Mouse (Mus musculus) left cerebral cortex, postnatal 14 days (tissue): ENCODE measurements around the gene Golgb1. TPM values are rescaled to one million over a fixed set of nuclear protein-coding genes. Genes with fewer than 3 reads are reported as not detected.
A peak's percentile ranks its signal among the peaks of the same experiment; 100 is the strongest.
"Not testable (repeated sequence)": the region's sequence is repeated elsewhere in the genome, so short reads cannot be mapped to it uniquely, and the experiment has no call there.

Experiments
- DNase-seq, 2 experiments: peaks; one replicate each; pipeline ENCODE4 v3.0.0; 2021 to 2022; ENCODE audit warnings: low spot score in 2 of 2, mixed read lengths in 1 of 2
- intact Hi-C: fragments of 180-260 bp; cut with DNase I; formaldehyde crosslinking; loops from one replicate; pipeline ENCODE4 v1.15.1; 2025
- long read RNA-seq, 2 experiments: library from polyadenylated mRNA; stranded (forward); transcript quantifications; one replicate each; pipeline ENCODE4 v2.0.0; 2021
- total RNA-seq, 2 experiments: library from RNA; stranded (reverse); gene quantifications; 2 replicates each; pipeline ENCODE4 v1.2.3; 2021

Gene Golgb1
- total RNA-seq = 10 to 100 TPM; 64.0 to 70.2 TPM
- long read RNA-seq, experiment 1, partial matches to known transcripts = 3 of 3 reads
- long read RNA-seq, experiment 1, other reads (novel, unspliced or antisense) = 0 of 3 reads
- long read RNA-seq, experiment 2, partial matches to known transcripts = 10 of 15 reads
- long read RNA-seq, experiment 2, other reads (novel, unspliced or antisense) = 5 of 15 reads

DNA sequence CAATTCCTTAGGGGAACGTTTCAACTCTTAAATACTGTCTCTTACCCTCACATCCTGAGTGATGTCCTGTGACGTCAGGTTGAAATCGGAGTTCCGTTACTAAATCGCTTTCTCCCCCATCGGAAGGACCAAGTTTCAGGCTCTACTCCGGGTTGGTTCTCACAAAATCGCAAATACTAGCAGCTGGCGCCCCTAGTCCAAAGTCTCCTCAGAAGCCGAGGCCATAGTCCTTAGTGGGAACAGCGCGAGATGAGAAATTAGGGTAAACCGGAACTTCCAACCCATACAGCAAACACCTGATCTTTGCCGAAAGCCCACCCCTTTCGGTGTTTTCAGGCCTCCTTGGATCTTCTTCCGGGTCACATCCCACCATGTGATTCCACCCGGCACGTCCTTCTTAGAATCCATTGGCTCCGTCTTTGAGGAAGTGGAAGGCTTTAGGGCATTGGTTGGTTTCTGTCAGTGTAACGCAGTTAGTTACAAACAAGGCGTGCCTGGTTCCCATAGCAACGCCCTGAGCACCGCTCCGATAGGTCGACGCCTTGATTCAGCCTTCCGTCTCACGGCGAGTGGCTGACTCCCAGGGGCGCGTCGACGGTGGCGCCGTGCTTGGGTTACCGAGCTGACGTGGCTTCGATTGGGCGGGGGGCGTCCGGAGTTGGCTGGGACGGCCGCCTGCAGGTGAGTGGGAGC lies at the start of gene Golgb1, which contains the start of gene Eaf2:
Gene Golgb1, plus strand, starts transcription at position 558 of the 693 bp plus-strand sequence.
Gene Eaf2, minus strand, starts transcription at position 421 of the 693 bp plus-strand sequence.
- peak; percentile 98 to 100 for DNase-seq
- intact Hi-C loops = loop anchor here (10.0 kb wide), 1 partner anchor 140 kb away; the partner anchor contains the start of gene Polq

DNA sequence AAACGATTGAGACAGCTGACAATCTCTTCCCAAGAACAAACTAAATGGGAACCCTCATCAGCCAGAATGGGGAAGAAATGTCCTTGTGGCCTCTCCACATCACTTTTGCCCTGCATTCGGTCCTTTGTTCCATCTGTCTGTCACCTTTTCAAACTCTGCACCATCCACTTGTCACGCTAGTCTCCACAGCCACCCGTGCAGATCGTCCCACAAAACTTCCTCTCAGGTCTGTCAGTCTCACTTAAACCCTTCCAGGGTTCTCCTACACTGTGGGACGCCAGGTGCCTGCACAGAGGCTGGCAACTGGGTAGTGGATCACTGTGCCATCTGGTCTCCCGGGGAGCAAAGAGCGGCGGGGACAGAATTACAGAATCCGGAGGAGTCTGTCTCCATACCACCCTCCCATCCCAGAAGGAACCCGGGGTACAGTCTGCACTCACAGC lies 47.3 kb upstream of the Golgb1 start:
- intact Hi-C loops = no loop called here
- no peak for DNase-seq

GRCm38 (mm10) chr16:36828054-36828786 lies 46.7 kb upstream of the Golgb1 start, which contains the start of gene Iqcb1:
Gene Iqcb1 (plus strand): TSS chr16:36828385.
- intact Hi-C loops = no loop called here
- peak; percentile 58 to 80 for DNase-seq

GRCm38 (mm10) chr16:36828820-36829219 lies 46.1 kb upstream of the Golgb1 start:
- no peak for DNase-seq
- intact Hi-C loops = no loop called here

- intact Hi-C loops = loop anchor here (5.0 to 10.0 kb wide), 2 partner anchors 45 to 822 kb away; no protein-coding TSS in a partner anchor
- DNase-seq = not testable (repeated sequence)
Measured at GRCm38 (mm10) chr16:36846894-36847293, 28.0 kb upstream of the Golgb1 start.

DNA sequence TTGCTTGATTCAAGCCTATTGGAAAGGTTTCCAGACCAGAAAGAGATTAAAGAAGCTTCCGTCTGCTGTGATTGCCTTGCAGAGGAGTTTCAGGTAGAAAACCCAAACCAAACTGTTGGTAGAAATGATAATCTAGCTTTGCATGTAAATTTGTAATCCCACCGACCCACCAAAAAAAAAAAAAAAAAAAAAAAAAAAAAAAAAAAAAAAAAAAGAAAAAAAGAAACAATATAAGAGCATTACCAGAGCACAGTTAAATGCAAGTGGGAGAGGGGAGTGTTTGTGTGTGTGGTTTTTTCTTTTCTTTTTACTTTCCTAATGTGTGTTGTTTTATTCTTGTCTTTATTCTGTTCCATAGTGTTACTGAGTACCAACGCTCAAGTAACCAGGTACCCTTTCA lies 23.7 kb upstream of the Golgb1 start:
- DNase-seq = no peak
- intact Hi-C loops = no loop called here

DNA sequence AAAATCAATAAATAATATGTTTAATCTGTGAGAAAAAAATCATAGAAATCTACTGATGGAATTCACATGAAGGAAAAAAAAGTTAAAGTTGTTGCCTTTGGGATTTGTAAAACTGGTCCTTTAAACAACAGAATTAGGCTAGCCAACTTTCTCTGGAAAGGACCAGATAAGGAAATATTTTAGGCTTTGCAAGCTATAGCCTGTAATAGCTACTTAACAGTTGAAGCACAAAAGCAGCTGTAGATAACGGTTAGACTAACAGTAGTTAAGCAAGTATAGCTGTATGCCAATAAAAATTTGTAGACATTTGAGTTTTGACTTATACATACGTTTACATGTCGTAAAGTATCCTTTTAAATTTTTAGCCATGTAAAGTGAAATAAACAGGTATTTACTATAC lies 11.4 kb upstream of the Golgb1 start:
- intact Hi-C loops = no loop called here
- no peak for DNase-seq

DNA sequence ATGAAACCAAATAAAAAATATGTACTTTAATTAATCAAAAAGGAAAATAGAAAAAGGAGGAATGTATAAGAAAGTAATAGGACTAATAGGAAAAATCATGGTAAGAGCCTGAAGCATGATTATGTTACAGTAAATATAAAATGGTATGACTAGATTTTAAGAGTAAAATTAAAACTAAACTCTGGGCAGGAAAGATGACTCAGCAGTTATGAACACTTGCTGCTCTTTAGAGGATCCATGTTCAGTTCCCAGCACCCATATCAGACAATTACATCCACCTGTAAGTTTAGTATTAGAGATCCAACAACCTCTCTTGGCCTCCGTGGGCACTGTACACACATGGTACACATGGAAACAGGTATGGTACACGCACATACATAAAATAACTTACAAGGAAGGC lies 5.5 kb upstream of the Golgb1 start:
- intact Hi-C loops = no loop called here
- no peak for DNase-seq

GRCm38 (mm10) chr16:36875276-36875851 lies 424 bp downstream of the Golgb1 start:
- intact Hi-C loops = loop anchor here (10.0 kb wide), 1 partner anchor 139 kb away; the partner anchor contains the start of gene Polq
- DNase-seq = peak; percentile 25 to 31

GRCm38 (mm10) chr16:36877316-36877715 lies 2.4 kb downstream of the Golgb1 start:
- intact Hi-C loops = loop anchor here (10.0 kb wide), 1 partner anchor 137 kb away; the partner anchor contains the start of gene Polq

GRCm38 (mm10) chr16:36882737-36883343 lies 7.9 kb downstream of the Golgb1 start:
- intact Hi-C loops = no loop called here
- DNase-seq = no peak

More at GRCm38 (mm10) chr16:36877316-36877715, 2.4 kb downstream of the Golgb1 start:
- DNase-seq = no peak

- DNase-seq = peak in 1 of 2 experiments; percentile 46
- intact Hi-C loops = no loop called here
Measured at GRCm38 (mm10) chr16:36884881-36885280, 9.9 kb downstream of the Golgb1 start.

GRCm38 (mm10) chr16:36885912-36886311 lies 11.0 kb downstream of the Golgb1 start:
- DNase-seq = no peak
- intact Hi-C loops = no loop called here

GRCm38 (mm10) chr16:36887546-36887945 lies 12.6 kb downstream of the Golgb1 start:
- DNase-seq = no peak
- intact Hi-C loops = no loop called here

DNA sequence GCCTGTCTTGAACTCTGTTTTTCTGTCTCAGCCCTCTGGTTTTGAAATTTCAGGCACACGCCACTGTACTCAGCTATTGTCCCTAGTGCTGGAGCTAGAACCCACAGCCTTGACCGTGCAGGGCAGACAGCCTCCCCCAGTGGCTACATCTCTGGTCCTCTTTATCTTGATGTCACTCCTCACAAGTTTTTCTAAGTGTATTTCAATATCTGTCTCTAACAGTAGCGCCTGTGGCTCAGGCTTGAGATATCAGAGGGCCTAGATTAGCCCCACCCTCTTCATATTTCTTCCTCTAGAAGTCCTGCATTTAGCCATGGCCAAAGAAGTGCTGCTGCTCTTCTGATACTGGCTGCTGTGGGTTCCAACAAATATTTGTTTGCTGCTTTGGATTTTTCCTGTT lies 15.6 kb downstream of the Golgb1 start:
- intact Hi-C loops = loop anchor here (5.0 kb wide), 1 partner anchor 43 kb away; no protein-coding TSS in a partner anchor
- no peak for DNase-seq

DNA sequence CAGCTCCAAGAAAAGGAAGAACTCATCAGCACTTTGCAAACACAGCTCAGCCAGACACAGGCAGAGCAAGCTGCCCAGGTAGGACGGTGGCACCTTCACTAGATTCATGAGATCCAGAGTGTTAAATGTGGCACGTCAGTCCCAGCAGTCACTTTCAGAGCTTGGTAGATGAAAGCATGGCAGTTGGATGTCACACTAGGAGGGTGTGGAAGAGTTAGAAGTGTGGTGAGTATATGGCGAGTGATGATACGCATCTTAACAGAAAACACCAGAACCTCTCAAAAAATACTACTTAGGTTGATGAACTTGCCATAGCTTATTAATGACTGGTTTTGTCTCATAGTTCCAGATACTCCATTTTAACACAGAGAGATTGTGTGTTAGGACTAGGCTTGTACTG lies 16.5 kb downstream of the Golgb1 start:
- intact Hi-C loops = loop anchor here (5.0 kb wide), 1 partner anchor 44 kb away; no protein-coding TSS in a partner anchor
- DNase-seq = no peak

GRCm38 (mm10) chr16:36893317-36893716 lies 18.4 kb downstream of the Golgb1 start:
- no peak for DNase-seq
- intact Hi-C loops = loop anchor here (5.0 kb wide), 1 partner anchor 46 kb away; no protein-coding TSS in a partner anchor

DNA sequence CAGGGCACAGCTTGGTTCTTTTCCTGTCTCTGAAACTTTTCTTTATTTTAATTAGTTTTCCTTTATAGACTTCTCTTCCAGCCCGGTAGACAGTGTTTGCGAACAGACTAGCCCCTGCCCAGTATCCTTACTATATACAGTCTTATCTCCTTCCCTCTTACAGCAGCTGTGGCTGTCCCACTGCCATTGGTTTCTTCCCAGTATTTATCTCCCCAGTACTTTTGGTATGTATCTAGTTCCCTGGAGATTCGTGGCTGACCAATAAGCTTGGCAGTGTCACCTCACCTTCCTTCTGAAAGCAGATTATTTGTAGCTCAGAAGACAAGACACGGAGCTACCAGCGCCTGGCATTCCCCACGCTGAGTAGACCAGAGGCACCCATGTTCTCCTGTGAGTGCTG lies 21.8 kb downstream of the Golgb1 start:
- intact Hi-C loops = no loop called here
- DNase-seq = no peak

GRCm38 (mm10) chr16:36903156-36903555 lies 28.2 kb downstream of the Golgb1 start:
- intact Hi-C loops = no loop called here
- DNase-seq = no peak
